Comparison of ENCODE assay signal across 17 mouse cellular contexts in genomic region chr2:93913552-93913951, GRCm38 (mm10). TPM values are rescaled to one million over a fixed set of nuclear protein-coding genes. Genes with fewer than 3 reads are reported as not detected.
"Had no signal": no experiment of that assay in that cellular context is flagged by ENCODE, and none has a peak within 500 bp of the region (broad histone marks: within the 10 kb centered on the region; RNA-seq: fewer than 3 reads in every experiment).

No protein-coding gene starts in this region.

- DNase-seq: gastrocnemius, adult 2 months; gastrocnemius, postnatal 10 days; gastrocnemius, postnatal 25 days; heart, adult 11 months; heart, adult 2 months; heart, postnatal 14 days; heart, postnatal 36 days; kidney, adult 11 months; kidney, adult 2 months; kidney, adult 9 months; kidney, postnatal 14 days; kidney, postnatal 36 days; liver had no signal

- ATAC-seq: hindbrain, postnatal 0 days; intestine, embryonic 16.5 days had no signal

RNA-seq across cellular contexts. Expression of gene Gm13889, which starts 43.4 kb away (rescaled TPM):
- total RNA-seq: hematopoietic stem cell, adult 5-6 weeks had no signal

RNA-seq across cellular contexts. Expression of gene Accsl, which starts 44.6 kb away (rescaled TPM):
- total RNA-seq: gastrocnemius, adult 2 months; gastrocnemius, postnatal 10 days; gastrocnemius, postnatal 25 days; gastrocnemius, postnatal 4 days; heart, adult 2 months; heart, postnatal 14 days; heart, postnatal 36 days; hematopoietic stem cell, adult 5-6 weeks; hindbrain, postnatal 0 days had no signal
